Mouse (Mus musculus) cerebellum, adult (tissue): Measurements from ENCODE around the gene Man1a.

Experiments
- ATAC-seq: cut with Nextera tagmentation; 2 replicates; pipeline ENCODE4 v1.9.2; 2017; ENCODE audit warnings: mild to moderate bottlenecking, moderate library complexity, mixed read lengths; ENCODE audit not compliant: insufficient number of reproducible peaks, low FRiP score, low TSS enrichment

Gene Man1a

GRCm38 (mm10) chr10:54026738-54027427 is 49.5 kb downstream of the Man1a start:
- ATAC-seq = no peak

- no peak for ATAC-seq
Measured at GRCm38 (mm10) chr10:54026101-54026500, 50.3 kb downstream of the Man1a start.

GRCm38 (mm10) chr10:54017904-54018454 is 58.4 kb downstream of the Man1a start:
- ATAC-seq = no peak

- no peak for ATAC-seq
Measured at GRCm38 (mm10) chr10:54014116-54014758, 62.2 kb downstream of the Man1a start.

GRCm38 (mm10) chr10:54013143-54013791 is 63.1 kb downstream of the Man1a start:
- no peak for ATAC-seq

- no peak for ATAC-seq
Measured at GRCm38 (mm10) chr10:54009154-54009553, 67.3 kb downstream of the Man1a start.

- ATAC-seq = no peak
Measured at GRCm38 (mm10) chr10:54006868-54007267, 69.5 kb downstream of the Man1a start.

GRCm38 (mm10) chr10:54005847-54006246 is 70.6 kb downstream of the Man1a start:
- ATAC-seq = no peak

GRCm38 (mm10) chr10:54002936-54003335 is 73.5 kb downstream of the Man1a start:
- ATAC-seq = no peak

- no peak for ATAC-seq
Measured at GRCm38 (mm10) chr10:53997301-53997700, 79.1 kb downstream of the Man1a start.

GRCm38 (mm10) chr10:53996216-53996615 is 80.2 kb downstream of the Man1a start:
- ATAC-seq = no peak

- no peak for ATAC-seq
Measured at GRCm38 (mm10) chr10:53994591-53994990, 81.8 kb downstream of the Man1a start.

GRCm38 (mm10) chr10:53990434-53990833 is 86.0 kb downstream of the Man1a start:
- ATAC-seq = no peak

- ATAC-seq = no peak
Measured at GRCm38 (mm10) chr10:53984894-53985293, 91.5 kb downstream of the Man1a start.

- no peak for ATAC-seq
Measured at GRCm38 (mm10) chr10:53984086-53984485, 92.3 kb downstream of the Man1a start.

GRCm38 (mm10) chr10:53978647-53979046 is 97.8 kb downstream of the Man1a start:
- no peak for ATAC-seq

- no peak for ATAC-seq
Measured at GRCm38 (mm10) chr10:53974180-53974579, 102.2 kb downstream of the Man1a start.

- ATAC-seq = no peak
Measured at GRCm38 (mm10) chr10:53959759-53960158, 116.7 kb downstream of the Man1a start.

- ATAC-seq = no peak
Measured at GRCm38 (mm10) chr10:53941597-53941996, 134.8 kb downstream of the Man1a start.

GRCm38 (mm10) chr10:53938199-53938598 is 138.2 kb downstream of the Man1a start:
- ATAC-seq = no peak

GRCm38 (mm10) chr10:53936078-53936477 is 140.3 kb downstream of the Man1a start:
- no peak for ATAC-seq
